Mouse (Mus musculus) cerebellum, adult 2 months (tissue): ENCODE data around the gene Igsf23.

Experiments
- CTCF ChIP-seq: fragments of 200-500 bp; IDR thresholded peaks from 2 replicates; pipeline ENCODE4 v1.5.1; 2011; ENCODE audit warnings: low read depth, mild to moderate bottlenecking, control low read depth, low read length, moderate library complexity, borderline replicate concordance; ENCODE audit not compliant: insufficient read depth
- POLR2A ChIP-seq: fragments of 200-500 bp; IDR thresholded peaks from 2 replicates; pipeline ENCODE4 v1.6.1; 2011; ENCODE audit warnings: low read length, control low read depth, borderline replicate concordance; ENCODE audit not compliant: insufficient read depth

- TF ChIP-seq POLR2A, result no peak
- TF ChIP-seq CTCF, result no peak
These were observed 36.0 kb downstream of the Igsf23 start for GRCm38 (mm10) chr7:19914558-19914957.
